Mouse (Mus musculus) small intestine, adult 2 months (tissue): Measurements from ENCODE around the gene Prkca.

Experiments
- CTCF ChIP-seq: fragments of 200-500 bp; IDR thresholded peaks from 2 replicates; pipeline ENCODE4 v1.5.1; 2012; ENCODE audit warnings: low read depth, mild to moderate bottlenecking, control low read depth, inconsistent platforms, low read length, moderate library complexity, mixed read lengths; ENCODE audit not compliant: insufficient replicate concordance, insufficient read length; ENCODE audit errors: extremely low read depth
- POLR2A ChIP-seq: fragments of 200-500 bp; IDR thresholded peaks from 2 replicates; pipeline ENCODE4 v1.6.1; 2012; ENCODE audit warnings: low read depth, mild to moderate bottlenecking, control low read depth, inconsistent platforms, low read length, moderate library complexity

- no peak for TF ChIP-seq CTCF
- TF ChIP-seq POLR2A = no peak
Observed at GRCm38 (mm10) chr11:108040823-108041222, 302.9 kb downstream of the Prkca start.
